Mouse (Mus musculus): ENCODE results near the gene Zfp592. TPM values are rescaled to one million over a fixed set of nuclear protein-coding genes. Genes with fewer than 3 reads are reported as not detected.

Zfp592 gene
- polyA plus RNA-seq, 1 experiment from 2014 or later = 16.1 TPM

DNA sequence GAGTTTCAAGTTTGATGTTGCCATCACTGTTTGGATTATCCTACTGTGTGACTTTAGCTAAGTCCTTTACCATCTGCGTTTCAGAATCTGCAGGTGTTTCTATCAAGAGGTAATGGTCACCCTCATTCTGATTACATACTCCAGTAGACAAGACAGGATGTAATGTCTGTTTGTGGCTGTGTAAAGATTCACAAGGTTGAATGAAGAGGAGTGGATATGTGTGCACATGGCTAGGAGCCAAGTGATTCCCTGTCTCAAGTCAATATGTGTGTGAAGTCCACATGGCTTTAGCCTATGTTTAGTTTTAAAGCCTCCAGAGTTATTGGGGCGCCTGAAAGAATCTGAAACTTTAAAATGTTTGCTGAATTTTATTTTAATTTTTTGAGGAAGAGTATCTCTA, 6.1 kb downstream of the Zfp592 start:
- no peak overlapping the region for H3K4me3 ChIP-seq (ENCODE audit: low read length)
- peaks cover 26% of the 10 kb centered on the region; the same call in 1 of the 2 replicates for H3K4me1 ChIP-seq (ENCODE audit: control insufficient read depth, insufficient read depth, low read length)
- H3K27me3 ChIP-seq (ENCODE audit: control insufficient read depth, insufficient read depth, low read length) = no peaks in the 10 kb centered on the region
- H3K27ac ChIP-seq (ENCODE audit: low read depth, low read length) = no peak overlapping the region
- no peak overlapping the region for H3K4me2 ChIP-seq (replicated peaks; ENCODE audit: low read depth, low read length)
- 95% methylated on average over 2 of the region's 2 CpGs for WGBS
- H3K9me3 ChIP-seq (ENCODE audit: control insufficient read depth, low read length) = no peaks in the 10 kb centered on the region
- no peak overlapping the region for H3K9ac ChIP-seq (ENCODE audit: low read depth, low read length)
- no peak for ATAC-seq (ENCODE audit: low FRiP score, low TSS enrichment)
- H3K36me3 ChIP-seq (ENCODE audit: control insufficient read depth, insufficient read depth, low read length) = no peaks in the 10 kb centered on the region

- 0 out of 2 replicates have a peak, but pooled peaks have one; percentile 20 for ATAC-seq (ENCODE audit: low FRiP score, low TSS enrichment)
- no peak overlapping the region for H3K9ac ChIP-seq (ENCODE audit: low read depth, low read length)
- H3K27ac ChIP-seq (ENCODE audit: low read depth, low read length) = no peak overlapping the region
- no peaks in the 10 kb centered on the region for H3K9me3 ChIP-seq (ENCODE audit: control insufficient read depth, low read length)
- no peaks in the 10 kb centered on the region for H3K36me3 ChIP-seq (ENCODE audit: control insufficient read depth, insufficient read depth, low read length)
- WGBS = 46% methylated on average over 5 of the region's 5 CpGs
- H3K4me3 ChIP-seq (ENCODE audit: low read length) = no peak overlapping the region
- no peaks in the 10 kb centered on the region for H3K27me3 ChIP-seq (ENCODE audit: control insufficient read depth, insufficient read depth, low read length)
- H3K4me2 ChIP-seq (replicated peaks; ENCODE audit: low read depth, low read length) = no peak overlapping the region
- H3K4me1 ChIP-seq (ENCODE audit: control insufficient read depth, insufficient read depth, low read length) = peaks cover 21% of the 10 kb centered on the region; the same call in 1 of the 2 replicates
Observed at GRCm38 (mm10) chr7:81001844-81002243, 8.4 kb downstream of the Zfp592 start.

DNA sequence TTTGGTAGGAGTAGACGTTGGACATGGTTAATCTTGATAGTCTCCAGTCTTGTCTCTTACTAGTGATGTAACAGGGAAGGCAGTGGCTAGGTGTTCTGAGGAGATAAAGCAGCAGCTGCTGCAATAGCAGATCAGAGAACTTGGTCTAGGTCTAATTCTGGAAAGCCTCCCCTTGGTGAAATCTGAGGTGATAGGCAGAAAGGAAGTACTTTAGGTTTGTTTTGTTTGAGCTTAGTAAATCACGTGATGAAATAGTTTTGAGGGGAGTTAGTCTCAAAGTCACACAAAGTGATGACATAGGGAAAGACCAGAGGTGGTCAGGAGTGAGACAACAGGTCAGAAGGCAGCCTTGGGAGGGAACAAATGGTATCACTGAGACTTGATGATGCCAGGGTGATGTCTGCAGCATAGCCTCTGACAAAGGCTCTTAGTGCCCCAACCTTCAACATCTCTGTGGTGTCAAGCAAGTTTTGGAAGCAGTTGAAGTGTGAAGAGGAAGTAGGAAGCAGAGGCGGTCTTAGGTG, 11.1 kb downstream of the Zfp592 start:
- Histone ChIP-seq H3K4me2 (replicated peaks; ENCODE audit: low read depth, low read length) (no peak overlapping the region), H3K27ac (ENCODE audit: low read depth, low read length) (no peak overlapping the region), H3K4me1 (ENCODE audit: control insufficient read depth, insufficient read depth, low read length) (peaks cover 21% of the 10 kb centered on the region; the same call in 1 of the 2 replicates), H3K4me3 (ENCODE audit: low read length) (no peak overlapping the region), H3K9me3 (ENCODE audit: control insufficient read depth, low read length) (no peaks in the 10 kb centered on the region), H3K9ac (ENCODE audit: low read depth, low read length) (no peak overlapping the region), H3K36me3 (ENCODE audit: control insufficient read depth, insufficient read depth, low read length) (no peaks in the 10 kb centered on the region), H3K27me3 (ENCODE audit: control insufficient read depth, insufficient read depth, low read length) (no peaks in the 10 kb centered on the region)
- WGBS = 50% methylated on average over 3 of the region's 3 CpGs
- ATAC-seq (ENCODE audit: low FRiP score, low TSS enrichment) = no peak

DNA sequence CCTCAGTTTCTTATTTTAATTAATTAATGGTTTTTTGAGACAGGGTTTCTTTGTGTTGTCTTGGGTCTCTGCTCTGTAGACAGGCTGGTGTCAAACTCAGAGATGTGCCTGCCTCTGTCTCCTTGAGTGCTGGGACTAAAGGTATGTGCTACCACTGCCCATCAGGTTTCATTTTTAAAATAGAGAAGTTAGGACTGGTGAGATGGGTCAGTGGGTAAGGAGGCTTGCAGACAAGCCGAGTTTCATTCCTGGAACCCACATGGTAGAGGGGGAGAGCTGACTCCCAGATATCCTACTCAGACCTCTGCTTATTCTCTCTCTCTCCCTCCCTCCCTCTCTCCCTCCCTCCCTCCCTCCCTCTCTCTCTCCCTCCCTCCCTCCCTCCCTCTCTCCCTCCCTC, 12.5 kb downstream of the Zfp592 start:
- peaks cover 21% of the 10 kb centered on the region; the same call in 1 of the 2 replicates for H3K4me1 ChIP-seq (ENCODE audit: control insufficient read depth, insufficient read depth, low read length)
- WGBS = 58% methylated on average over 1 of the region's 1 CpGs
- no peak for ATAC-seq (ENCODE audit: low FRiP score, low TSS enrichment)
- H3K36me3 ChIP-seq (ENCODE audit: control insufficient read depth, insufficient read depth, low read length) = no peaks in the 10 kb centered on the region
- no peak overlapping the region for H3K4me3 ChIP-seq (ENCODE audit: low read length)
- no peak overlapping the region for H3K27ac ChIP-seq (ENCODE audit: low read depth, low read length)
- H3K4me2 ChIP-seq (replicated peaks; ENCODE audit: low read depth, low read length) = no peak overlapping the region
- no peaks in the 10 kb centered on the region for H3K9me3 ChIP-seq (ENCODE audit: control insufficient read depth, low read length)
- H3K27me3 ChIP-seq (ENCODE audit: control insufficient read depth, insufficient read depth, low read length) = no peaks in the 10 kb centered on the region
- H3K9ac ChIP-seq (ENCODE audit: low read depth, low read length) = no peak overlapping the region

DNA sequence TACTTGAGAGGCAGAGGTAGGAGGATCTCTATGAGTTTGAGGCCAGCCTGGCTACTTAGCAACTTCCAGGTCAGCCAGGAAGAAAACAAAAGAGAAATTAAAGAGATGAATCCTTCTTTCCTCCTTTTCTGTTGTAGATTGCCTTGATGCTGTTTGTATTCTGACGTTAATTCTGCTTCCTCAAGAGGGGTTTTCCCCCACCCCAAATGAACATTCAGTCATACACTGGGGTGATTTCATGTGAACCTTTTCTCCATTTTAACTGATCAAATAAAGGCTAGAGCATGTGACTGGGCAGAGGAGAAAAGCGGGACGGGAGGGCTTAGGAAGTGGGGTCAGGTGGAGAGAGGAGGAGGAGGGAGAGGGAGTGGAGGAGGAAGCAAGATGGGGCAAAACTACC, 14.8 kb downstream of the Zfp592 start:
- ATAC-seq (ENCODE audit: low FRiP score, low TSS enrichment) = no peak
- H3K27me3 ChIP-seq (ENCODE audit: control insufficient read depth, insufficient read depth, low read length) = no peaks in the 10 kb centered on the region
- peaks cover 11% of the 10 kb centered on the region; the same call in 1 of the 2 replicates for H3K4me1 ChIP-seq (ENCODE audit: control insufficient read depth, insufficient read depth, low read length)
- no peak overlapping the region for H3K4me2 ChIP-seq (replicated peaks; ENCODE audit: low read depth, low read length)
- H3K4me3 ChIP-seq (ENCODE audit: low read length) = no peak overlapping the region
- no peaks in the 10 kb centered on the region for H3K9me3 ChIP-seq (ENCODE audit: control insufficient read depth, low read length)
- H3K27ac ChIP-seq (ENCODE audit: low read depth, low read length) = no peak overlapping the region
- WGBS = 80% methylated on average over 3 of the region's 3 CpGs
- H3K36me3 ChIP-seq (ENCODE audit: control insufficient read depth, insufficient read depth, low read length) = no peaks in the 10 kb centered on the region
- no peak overlapping the region for H3K9ac ChIP-seq (ENCODE audit: low read depth, low read length)

- Histone ChIP-seq H3K27ac (ENCODE audit: low read depth, low read length) (no peak overlapping the region), H3K9ac (ENCODE audit: low read depth, low read length) (no peak overlapping the region), H3K36me3 (ENCODE audit: control insufficient read depth, insufficient read depth, low read length) (no peaks in the 10 kb centered on the region), H3K4me1 (ENCODE audit: control insufficient read depth, insufficient read depth, low read length) (peaks cover 2% of the 10 kb centered on the region; the same call in 1 of the 2 replicates), H3K9me3 (ENCODE audit: control insufficient read depth, low read length) (no peaks in the 10 kb centered on the region), H3K4me2 (replicated peaks; ENCODE audit: low read depth, low read length) (no peak overlapping the region), H3K27me3 (ENCODE audit: control insufficient read depth, insufficient read depth, low read length) (no peaks in the 10 kb centered on the region), H3K4me3 (ENCODE audit: low read length) (no peak overlapping the region)
- 90% methylated on average over 3 of the region's 3 CpGs for WGBS
- ATAC-seq (ENCODE audit: low FRiP score, low TSS enrichment) = no peak
Observed at GRCm38 (mm10) chr7:81011576-81011975, 18.1 kb downstream of the Zfp592 start.

DNA sequence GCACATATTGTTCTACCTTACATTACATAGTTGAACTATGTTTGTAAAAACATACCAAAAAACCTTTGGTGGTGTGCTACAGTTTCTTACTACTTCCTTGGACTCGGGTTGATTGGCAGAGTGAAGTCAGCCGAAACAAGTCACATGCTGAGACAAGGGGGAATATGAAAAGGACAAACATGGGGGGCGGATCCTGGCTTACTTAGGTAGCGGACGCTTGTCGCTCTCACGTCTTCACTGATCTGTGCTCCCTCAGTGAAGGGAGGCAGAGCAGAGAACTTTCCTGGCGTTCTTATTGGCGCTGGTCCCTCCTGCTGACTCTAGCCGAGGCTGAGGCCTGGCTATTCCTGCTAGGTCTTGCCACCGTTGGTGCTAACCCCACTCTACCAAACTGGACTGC, 26.8 kb downstream of the Zfp592 start:
- no peak for ATAC-seq (ENCODE audit: low FRiP score, low TSS enrichment)
- Histone ChIP-seq H3K4me3 (ENCODE audit: low read length) (no peak overlapping the region), H3K9me3 (ENCODE audit: control insufficient read depth, low read length) (no peaks in the 10 kb centered on the region), H3K27ac (ENCODE audit: low read depth, low read length) (no peak overlapping the region), H3K36me3 (ENCODE audit: control insufficient read depth, insufficient read depth, low read length) (peaks cover 24% of the 10 kb centered on the region), H3K27me3 (ENCODE audit: control insufficient read depth, insufficient read depth, low read length) (no peaks in the 10 kb centered on the region), H3K4me2 (replicated peaks; ENCODE audit: low read depth, low read length) (no peak overlapping the region), H3K9ac (ENCODE audit: low read depth, low read length) (no peak overlapping the region), H3K4me1 (ENCODE audit: control insufficient read depth, insufficient read depth, low read length) (no peaks in the 10 kb centered on the region)
- WGBS = 83% methylated on average over 11 of the region's 11 CpGs

- Histone ChIP-seq H3K4me2 (replicated peaks; ENCODE audit: low read depth, low read length) (no peak overlapping the region), H3K36me3 (ENCODE audit: control insufficient read depth, insufficient read depth, low read length) (peaks cover 40% of the 10 kb centered on the region), H3K27me3 (ENCODE audit: control insufficient read depth, insufficient read depth, low read length) (no peaks in the 10 kb centered on the region), H3K4me3 (ENCODE audit: low read length) (no peak overlapping the region), H3K4me1 (ENCODE audit: control insufficient read depth, insufficient read depth, low read length) (no peaks in the 10 kb centered on the region), H3K9ac (ENCODE audit: low read depth, low read length) (no peak overlapping the region), H3K27ac (ENCODE audit: low read depth, low read length) (no peak overlapping the region), H3K9me3 (ENCODE audit: control insufficient read depth, low read length) (no peaks in the 10 kb centered on the region)
- no peak for ATAC-seq (ENCODE audit: low FRiP score, low TSS enrichment)
Observed at GRCm38 (mm10) chr7:81022731-81023130, 29.2 kb downstream of the Zfp592 start.

- WGBS = 81% methylated on average over 5 of the region's 5 CpGs
- peaks cover 45% of the 10 kb centered on the region for H3K36me3 ChIP-seq (ENCODE audit: control insufficient read depth, insufficient read depth, low read length)
- no peak overlapping the region for H3K27ac ChIP-seq (ENCODE audit: low read depth, low read length)
- H3K9ac ChIP-seq (ENCODE audit: low read depth, low read length) = no peak overlapping the region
- no peaks in the 10 kb centered on the region for H3K4me1 ChIP-seq (ENCODE audit: control insufficient read depth, insufficient read depth, low read length)
- H3K9me3 ChIP-seq (ENCODE audit: control insufficient read depth, low read length) = no peaks in the 10 kb centered on the region
- no peak overlapping the region for H3K4me3 ChIP-seq (ENCODE audit: low read length)
- H3K27me3 ChIP-seq (ENCODE audit: control insufficient read depth, insufficient read depth, low read length) = no peaks in the 10 kb centered on the region
- H3K4me2 ChIP-seq (replicated peaks; ENCODE audit: low read depth, low read length) = no peak overlapping the region
- no peak for ATAC-seq (ENCODE audit: low FRiP score, low TSS enrichment)
Observed at GRCm38 (mm10) chr7:81024118-81024517, 30.6 kb downstream of the Zfp592 start.

All from kidney, embryonic 14.5 days (tissue).